Mouse (Mus musculus) adrenal gland, postnatal 25 days (tissue): ENCODE results near the gene Th. TPM values are rescaled to one million over a fixed set of nuclear protein-coding genes. Genes with fewer than 3 reads are reported as not detected.

Source experiments
- DNase-seq: peaks from one replicate; pipeline ENCODE4 v3.0.0; 2021; ENCODE audit warnings: mixed read lengths
- long read RNA-seq: library from polyadenylated mRNA; stranded (forward); transcript quantifications from one replicate; pipeline ENCODE4 v2.0.0, GENCODE M21; 2021
- total RNA-seq: library from RNA; stranded (reverse); gene quantifications from 2 replicates; pipeline ENCODE4 v1.2.3, GENCODE M21; 2021

Gene Th
- total RNA-seq = 517 and 537 TPM in 2 replicates
- long read RNA-seq, transcript Th-201 (13 exons, 1,829 nt) = major isoform, 988 of 1,143 reads
- long read RNA-seq, partial matches to known transcripts = 66 of 1,143 reads
- long read RNA-seq, other reads (novel, unspliced or antisense) = 89 of 1,143 reads

DNA sequence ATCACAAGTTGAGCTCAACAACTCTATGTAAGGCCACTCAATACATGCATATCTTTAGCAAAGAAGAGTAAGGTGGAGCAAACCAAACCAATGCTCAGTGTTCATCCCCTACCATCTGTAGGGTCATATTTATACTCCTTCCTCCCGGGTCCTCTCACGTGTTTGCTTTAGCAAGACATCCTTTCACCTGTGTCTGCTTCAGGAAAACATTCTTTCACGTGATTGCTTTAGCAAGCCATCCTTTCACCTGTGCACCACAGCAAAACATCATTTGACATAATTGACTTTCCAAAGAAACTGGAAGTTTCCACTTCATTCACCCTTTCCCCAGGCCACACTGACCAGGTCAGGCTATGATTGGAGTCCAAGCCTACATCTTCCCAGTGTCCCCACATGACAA, at the start of gene Th:
Gene Th (minus strand): TSS at position 101 of the 400 bp plus-strand sequence.
- DNase-seq = no peak

DNA sequence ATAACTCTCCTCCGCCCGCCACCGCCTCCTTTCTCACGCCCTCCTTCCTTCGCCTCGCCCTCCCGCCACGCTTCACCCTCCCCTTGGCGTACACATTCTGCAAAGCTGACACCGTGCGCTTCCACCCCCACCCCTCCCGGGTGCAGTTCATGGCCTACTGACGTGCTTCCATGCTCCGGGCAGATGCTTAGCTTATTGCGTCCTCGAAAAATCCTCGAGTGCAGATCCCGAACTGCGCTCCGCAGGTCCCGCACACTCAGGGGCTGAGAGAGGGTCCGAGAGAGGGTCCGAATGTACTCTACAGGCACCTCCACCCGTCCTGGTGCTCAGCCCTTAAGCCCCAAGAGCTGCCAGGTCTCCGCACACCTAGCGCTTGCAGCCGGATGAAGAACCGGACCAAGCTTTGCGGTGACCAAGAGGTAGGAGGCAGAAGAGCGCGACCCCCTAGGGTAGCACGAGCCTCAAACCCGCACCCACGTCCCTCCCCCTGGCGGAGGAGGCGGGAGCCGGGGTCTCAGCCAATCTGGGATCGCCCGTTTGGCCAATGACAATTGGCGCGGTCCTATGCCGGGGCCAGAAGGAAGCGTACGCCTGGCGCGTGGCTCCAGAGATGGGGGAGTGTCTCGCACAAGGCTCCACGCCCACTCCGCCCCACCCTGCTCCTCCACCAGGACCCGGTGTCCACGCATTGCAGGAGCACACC, 38.0 kb upstream of the Th start, which contains the start of gene Ascl2:
Gene Ascl2 (minus strand): TSS at position 456 of the 703 bp plus-strand sequence.
- peak; percentile 16 for DNase-seq

DNA sequence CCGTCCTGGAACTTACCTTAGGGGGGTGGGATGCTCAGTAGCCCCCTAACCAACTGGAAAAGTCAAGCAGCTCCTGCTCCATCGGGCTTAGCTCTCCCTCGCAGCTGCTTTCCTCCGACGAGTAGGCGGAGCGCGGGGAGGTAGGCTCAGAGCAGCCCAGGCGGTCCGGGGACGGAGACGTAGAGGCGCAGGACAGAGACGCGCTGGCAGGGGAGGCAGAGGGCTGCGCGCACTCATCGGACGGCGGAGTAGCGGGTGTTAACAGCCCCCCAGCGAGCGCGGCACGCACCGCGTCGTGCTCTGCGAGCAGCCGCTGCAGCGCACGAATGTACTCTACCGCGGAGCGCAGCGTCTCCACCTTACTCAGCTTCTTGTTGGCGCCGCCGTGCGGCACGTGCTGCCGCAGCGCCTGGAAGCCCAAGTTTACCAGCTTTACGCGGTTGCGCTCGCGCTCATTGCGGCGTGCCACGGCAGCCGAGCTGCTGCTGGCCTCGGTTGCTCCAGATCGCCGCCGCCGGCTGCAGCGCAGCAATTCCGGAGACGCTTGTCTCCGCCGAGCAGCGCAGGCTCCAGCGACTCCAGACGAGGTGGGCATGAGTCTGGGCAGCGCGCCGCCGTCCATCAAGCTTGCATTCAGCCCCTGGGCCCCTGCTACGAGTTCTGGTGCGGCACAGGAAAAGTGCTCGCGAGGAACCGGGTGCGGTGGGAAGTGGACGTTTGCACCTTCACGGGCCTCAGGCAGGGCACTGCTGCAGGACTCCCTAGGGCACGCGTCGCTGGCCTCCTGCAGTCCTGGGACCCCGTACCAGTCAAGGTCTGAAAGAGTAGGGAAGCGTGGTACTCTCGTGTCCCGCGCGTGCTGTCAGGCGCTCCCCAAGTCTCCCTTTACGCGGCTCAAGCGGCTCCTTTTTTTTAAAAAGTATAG, 37.2 kb upstream of the Th start:
- peak; percentile 55 for DNase-seq

DNA sequence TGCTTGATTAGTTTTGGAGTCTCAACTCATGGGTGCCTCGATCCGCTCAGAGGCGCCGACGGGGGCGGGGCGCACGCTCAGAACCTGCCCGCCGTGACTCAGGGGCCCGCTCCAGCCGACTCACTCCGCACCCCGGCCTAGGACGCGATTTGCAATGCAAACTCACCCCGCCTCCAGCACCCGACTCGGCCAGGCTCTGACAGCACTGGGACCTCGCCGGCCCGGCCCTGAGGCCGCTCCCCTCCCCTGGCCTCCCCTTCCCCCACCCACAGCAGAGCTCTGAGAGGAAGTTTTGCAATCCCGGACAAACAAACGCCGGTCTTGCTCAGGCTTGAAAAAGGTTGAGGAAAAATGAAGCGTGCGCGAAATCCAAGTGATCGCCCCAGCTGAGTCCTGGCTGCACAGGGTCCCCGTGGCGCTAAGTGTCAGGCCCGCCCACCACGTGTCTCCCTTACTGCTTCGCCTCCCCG, 36.5 kb upstream of the Th start:
- peak; percentile 79 for DNase-seq

DNA sequence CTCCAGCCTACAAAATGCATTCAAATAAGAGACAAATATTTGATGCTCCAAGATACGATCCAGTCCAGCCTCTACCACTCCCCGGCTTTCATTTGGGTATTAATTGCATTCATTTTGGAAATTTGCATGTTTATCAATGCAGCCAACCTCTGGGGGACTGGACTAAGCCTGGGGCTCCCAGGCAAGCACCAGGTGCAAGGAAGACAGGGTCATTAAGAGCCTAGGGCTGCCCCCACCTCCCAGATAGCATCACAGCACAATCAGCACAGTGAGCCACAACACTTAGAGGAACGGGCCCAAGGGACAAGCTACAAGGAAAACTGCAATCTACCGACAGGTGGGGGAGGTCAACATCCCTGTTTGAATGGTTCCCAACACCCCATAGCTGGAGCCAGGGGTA, 28.8 kb upstream of the Th start:
- DNase-seq = no peak

DNA sequence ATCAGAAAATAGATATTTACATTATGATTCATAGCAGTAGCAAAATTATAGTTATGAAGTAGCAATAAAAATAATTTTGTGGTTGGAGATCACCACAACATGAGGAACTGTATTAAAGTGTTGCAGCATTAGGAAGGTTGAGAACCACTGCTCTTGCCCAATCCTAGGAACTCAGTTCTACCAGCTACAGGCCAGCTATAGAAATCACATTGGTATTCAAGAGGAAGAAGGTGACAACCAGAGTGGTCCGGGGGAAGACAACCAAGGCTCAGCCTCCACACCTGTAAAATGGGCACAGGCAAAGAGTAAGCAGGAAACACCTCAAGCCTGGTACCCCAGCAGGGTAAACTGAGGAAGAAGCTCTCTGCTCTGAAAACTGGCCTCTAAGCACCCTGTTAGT, 27.9 kb upstream of the Th start:
- no peak for DNase-seq

DNA sequence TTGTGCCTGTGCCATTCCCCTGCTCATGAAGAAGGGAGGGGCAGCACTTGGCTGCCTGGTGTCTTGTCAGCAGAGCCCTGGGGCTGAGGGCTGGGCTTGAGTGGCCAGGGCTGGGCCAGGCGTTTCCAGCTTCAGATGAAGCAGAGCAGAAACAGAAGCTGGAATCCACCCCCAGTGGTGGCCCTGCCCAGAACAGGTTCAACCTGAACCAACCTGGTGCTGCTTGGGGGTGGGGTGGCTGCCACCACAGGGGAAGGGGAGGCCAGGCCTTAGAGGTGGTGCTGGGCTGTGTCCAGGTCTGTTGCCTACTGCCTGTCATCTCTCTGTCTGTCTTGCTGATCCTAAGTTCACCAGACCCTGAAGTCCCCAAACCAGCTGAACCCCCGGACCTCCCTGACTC, 25.1 kb upstream of the Th start:
- DNase-seq = no peak

DNA sequence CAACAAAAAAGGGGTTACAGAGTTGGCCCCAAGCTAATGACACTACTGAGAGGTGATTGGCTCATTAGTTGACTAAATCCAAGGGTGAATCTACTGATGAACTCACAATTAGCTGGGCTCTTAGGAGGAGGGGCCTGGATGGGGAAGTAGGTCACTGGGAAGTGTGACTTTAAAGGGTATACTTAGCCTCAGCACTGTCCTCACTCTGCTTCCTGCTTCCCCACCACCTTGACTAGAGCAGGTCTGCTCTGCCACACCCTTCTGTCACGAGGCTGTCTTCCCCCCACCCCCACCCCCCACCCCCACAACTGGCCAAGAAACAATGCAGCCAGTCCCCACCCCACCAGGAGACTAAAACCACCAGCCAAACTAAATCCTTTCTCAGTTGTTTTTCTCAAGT, 18.6 kb upstream of the Th start:
- DNase-seq = no peak

DNA sequence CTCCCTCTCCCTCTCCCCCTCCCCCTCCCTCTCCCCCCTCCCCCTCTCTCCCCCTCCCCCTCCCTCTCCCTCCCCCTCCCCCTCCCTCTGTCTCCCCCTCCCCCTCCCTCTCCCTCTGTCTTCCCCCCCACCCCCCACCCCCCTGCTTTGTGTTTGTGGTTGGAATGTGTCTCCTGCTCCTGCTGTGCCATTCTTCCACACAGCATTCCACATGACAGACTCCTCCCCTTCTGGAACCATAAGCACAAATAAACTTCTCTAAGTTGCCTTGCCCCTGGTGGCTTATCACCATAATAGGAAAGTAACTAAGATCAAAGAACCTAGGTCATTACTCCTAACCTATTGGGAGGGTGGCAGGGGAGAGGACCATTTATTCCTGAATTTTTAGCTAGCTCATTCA, 6.7 kb upstream of the Th start:
- no peak for DNase-seq

DNA sequence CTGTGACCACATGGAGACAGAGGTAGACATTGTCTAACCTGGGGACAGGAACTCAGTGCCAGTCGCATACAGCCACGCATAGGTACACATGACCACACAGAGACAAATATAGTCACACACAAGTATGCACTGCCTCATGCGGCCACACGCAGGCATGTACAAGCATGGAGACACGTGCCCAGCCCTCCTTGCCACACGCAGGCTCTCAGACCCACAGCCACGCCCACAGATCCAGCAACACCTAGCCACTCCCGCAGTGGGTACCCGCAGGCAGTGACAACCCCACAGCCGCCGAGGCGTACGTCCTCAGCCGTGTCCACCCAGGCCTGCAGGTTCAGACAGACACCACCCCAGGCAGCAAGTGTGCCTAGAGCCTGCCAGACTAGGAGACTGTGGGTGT, 4.8 kb upstream of the Th start:
- no peak for DNase-seq

DNA sequence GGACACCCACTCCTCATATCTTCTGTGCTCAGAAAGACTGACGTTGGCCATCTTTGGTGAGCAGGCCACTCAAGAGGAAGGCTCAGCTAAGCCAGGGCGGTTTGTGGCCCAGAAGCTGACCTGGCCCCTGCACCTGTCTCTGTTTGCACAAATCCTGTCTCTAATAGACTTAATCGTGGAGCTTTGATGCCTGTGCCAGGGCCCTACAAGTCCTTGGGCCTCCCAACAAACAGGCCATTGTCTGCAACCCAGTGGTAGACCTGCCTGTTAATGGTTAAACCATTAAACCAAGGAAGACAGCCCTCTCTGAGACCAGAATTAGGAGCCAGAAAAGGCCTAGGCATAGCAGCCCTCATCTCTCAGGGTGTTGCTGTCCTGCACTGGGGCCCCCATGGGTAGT, 1.5 kb upstream of the Th start:
- no peak for DNase-seq

DNA sequence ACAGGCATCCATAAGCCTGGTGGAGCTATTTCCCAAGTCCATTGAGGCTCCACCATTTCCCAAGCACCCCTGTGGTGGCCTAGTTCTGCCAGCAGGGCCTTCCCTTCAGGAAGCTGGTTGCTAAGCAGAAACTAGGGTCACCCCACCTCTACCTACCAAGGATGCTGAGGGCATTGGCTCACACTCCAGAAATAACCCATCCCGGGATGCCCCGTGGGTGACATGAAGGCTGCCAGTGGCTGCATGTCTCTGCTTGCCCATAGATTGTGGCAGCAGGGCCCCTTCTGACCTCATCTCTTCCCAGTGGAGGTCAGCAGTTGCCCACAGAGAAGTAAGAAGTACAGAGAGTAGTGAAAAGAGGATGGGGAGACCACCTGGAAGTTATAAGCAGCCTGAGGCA, 1.4 kb downstream of the Th start:
- DNase-seq = no peak

DNA sequence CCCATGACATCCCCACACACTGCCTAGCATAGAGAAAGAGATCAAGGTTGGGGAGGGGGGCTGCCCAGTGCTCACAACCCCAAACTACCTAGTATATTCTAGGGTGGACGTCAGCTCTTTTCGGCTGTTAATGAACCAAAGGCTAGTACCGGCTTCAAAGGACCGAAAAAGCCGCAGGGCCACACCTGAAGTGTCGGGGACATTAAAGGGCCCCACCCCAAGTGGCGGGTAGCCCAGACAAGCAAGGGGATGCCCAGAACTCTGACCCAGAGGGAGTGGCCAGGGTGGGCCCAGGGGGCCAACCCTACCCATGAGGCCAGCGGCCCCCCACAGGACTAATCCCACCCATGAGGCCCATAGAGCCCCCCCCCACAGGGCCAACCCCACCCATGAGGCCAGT, 3.6 kb downstream of the Th start:
- no peak for DNase-seq

DNA sequence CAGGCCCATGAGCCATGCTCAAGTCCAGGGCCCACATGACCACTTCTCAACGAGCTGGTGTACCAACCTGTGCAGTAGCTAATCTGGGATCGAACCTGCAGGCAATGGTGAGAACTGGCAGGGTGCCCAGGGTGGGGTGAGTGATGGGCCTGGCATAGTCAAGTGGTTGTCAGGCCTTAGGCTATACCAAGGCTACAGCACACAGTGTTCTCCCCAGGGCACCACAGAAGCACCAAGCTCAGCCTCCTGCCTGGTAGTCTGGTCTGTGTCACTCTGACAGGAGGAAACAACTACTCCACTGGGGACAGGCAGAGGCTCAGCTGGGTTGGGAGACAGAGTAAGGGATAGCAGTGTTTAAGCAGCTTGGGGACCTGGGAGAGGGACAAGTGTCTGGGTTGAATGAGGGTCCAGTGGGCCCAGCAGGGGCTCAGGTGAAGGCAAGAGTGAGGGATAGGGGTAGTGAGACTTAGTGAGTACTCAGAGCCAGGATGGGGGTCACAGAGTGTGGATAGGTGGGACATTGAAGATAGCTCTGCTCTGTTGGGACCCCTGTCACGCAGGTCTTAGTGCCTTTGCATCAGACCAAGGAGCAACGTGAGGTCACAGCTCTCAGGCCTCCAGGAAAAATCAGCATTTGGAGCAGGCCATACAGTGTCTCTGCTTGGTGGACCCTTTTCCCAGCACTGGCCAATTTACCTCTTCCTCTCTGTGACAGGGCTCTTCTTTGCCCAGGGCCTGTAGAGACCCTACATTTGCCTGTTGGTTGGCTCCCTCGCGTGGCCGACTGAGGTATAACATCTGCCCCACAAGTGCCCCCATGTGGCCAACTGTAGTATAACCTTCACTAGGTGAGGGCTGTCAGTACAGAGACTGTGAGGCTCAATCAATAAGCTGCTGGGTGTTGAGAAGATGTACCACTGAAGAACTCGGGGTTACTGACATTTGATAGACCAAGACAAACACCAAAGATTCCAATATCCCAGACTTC, 12.0 kb downstream of the Th start:
- peak; percentile 77 for DNase-seq

DNA sequence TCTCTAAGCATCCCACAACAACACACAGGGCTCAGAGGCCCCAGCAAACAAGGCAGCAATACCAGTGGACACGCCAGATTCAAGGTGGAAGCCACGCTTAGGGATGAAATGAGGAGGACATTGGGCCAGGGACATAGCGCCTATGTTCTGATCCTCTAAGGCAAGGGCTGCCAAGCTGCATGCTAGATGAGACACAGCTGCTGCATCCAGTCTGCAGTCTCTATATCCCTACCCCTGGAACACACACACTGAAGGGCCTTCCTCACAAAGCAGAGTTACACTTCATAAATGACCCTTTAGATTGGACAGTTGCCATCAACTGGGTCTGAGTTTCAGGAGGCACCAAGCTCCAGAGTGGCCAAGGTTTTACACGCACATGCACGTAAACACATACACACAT, 13.3 kb downstream of the Th start:
- DNase-seq = no peak

DNA sequence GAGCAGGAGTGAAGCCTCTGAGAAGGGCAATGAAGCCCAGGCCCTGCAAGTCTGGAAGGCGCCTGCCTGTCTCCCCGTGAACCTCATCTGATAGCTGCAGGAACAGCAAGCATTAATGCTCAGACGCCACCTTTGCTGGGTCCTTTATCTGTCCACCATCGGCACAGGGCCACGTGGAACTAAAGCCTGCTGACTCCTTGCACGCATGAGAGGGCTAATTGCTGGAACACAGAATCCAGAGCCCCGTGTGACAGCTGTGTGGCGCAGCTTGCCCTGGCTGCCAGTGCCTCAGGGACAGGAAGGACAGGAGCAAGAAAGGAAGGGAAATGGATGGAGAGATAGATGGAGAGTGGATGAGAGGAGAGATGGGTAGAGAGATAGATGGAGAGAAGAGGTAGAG, 14.8 kb downstream of the Th start:
- DNase-seq = peak; percentile 18

DNA sequence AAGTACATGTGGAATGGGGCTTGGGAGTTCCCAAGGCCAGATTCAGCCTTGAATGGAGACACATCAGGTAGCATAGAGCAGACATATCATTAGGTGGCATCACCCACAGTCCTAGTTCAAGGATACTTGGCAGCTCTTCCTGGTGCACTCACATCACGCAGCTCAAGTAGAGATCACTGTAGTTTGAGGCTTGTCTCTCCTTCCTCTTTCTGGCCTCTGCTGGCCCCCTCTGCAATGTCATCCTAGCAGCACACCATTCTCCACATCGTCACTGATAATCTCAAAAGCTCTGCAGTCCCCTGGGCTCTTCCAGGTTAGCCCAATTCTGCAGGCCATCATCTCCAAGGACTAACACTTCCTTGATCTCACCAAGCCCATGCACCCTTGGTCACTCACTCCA, 19.2 kb downstream of the Th start:
- DNase-seq = no peak

DNA sequence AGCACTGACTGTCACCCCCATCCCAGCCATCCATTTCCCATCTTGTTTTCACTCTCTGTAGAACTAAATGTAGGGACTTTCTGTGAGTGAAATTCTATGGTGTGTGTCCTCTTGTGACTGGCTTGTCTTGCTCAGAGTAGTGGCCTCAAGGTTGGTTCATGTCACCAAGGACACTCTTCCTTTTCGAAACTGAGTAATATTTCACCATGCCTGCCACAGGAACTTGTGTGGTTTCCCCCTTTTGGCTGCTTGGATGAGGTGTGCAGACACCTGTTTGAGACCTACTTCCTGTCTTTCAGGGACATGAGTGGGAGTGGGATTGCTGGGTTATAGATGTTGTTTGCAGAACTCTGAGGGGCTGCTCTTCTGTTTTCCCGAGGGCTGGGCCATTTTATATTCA, 20.8 kb downstream of the Th start:
- no peak for DNase-seq

DNA sequence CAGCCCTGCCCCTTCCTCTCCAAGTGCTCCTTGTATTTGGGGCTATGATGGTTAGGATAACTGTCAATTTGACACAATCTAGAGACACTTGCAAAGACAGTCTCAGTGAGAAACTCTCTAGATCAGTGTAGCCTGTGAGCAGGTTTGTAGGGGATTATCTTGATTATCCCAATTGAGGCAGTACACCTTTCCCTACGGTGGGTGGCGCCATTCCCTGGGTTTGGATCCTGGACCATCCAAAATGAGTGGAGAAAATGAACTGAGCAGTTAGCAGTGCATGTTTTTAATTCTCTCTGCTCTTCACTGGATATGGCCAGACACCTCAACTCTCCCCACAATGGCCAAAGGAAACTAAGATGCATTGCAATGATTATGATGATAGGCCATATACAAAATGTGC, 21.3 kb downstream of the Th start:
- DNase-seq = no peak

DNA sequence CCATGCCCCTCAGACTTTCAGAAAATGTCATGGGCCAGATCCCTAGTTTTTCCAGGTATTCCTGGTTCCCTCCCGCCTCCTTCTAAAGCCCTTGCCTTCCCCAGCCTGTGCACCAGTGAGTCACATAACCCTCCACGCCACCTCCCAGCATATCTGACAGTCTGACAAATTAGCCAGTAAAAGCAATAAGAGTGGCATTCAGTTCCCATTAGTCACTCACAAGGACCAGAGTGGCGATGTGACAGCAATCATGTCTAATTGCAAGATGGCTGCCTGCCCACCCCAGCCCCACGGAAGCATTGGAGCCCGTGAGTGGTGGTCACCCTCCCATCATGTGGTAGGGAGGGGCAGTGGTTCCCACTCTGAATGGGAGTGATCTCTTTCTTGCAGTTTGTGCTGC, 25.3 kb downstream of the Th start:
- no peak for DNase-seq

DNA sequence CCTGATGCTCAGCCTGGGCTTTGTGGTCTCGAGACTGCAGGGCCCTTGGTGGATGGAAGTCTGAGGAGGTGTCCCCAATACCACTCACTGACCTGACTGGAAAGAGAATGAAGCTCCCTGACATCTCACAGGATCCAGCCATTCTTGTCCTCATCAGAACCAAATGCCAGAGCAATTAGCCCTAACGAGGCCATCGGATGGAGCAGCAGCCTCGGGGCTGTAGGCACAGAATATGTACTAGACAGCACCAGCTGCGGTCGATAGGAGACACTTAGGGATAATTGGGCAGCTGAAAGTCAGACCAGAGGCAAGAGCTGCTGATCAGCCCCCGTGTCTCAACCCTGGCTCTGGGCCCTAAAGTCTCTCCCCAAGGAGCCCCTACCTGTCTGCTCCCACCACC, 26.6 kb downstream of the Th start:
- DNase-seq = no peak

DNA sequence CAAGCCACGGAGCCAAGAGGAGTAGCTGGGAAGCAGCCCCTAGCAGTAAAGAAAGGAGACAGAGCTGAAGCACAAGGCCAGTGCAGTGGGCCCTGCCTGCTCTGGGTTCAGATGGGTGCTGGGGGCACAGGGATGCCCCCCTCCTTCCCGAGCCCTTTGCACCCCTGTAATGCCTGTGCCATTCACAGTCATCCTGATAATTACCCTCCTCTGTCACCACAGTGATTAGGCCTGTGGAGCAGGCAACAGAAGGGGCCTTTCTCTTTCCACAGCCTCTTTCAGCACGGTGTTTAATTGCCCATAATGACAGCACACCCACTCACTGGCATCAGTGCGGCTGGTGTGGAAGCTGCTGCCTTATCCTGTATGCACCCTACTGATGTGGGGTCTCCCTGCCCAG, 28.0 kb downstream of the Th start:
- DNase-seq = no peak
